Mouse (Mus musculus): Measurements from ENCODE around the gene Hnrnpc. TPM values are rescaled to one million over a fixed set of nuclear protein-coding genes. Genes with fewer than 3 reads are reported as not detected.
"Not testable (repeated sequence)": the region's sequence is repeated elsewhere in the genome, so short reads cannot be mapped to it uniquely, and the experiment has no call there.

Hnrnpc gene
- polyA plus RNA-seq, 1 experiment from 2014 or later: 659 TPM

- Histone ChIP-seq H3K4me1 (ENCODE audit: insufficient read depth, low read length) (no peaks in the 10 kb centered on the region), H3K27ac (ENCODE audit: low read length) (no peak overlapping the region), H3K9ac (replicated peaks; ENCODE audit: low read length) (no peak overlapping the region), H3K4me2 (replicated peaks; ENCODE audit: low read depth, low read length) (no peak overlapping the region), H3K9me3 (ENCODE audit: low read length) (no peaks in the 10 kb centered on the region), H3K36me3 (ENCODE audit: insufficient read depth, low read length) (peaks cover 42% of the 10 kb centered on the region), H3K27me3 (ENCODE audit: insufficient read depth, low read length) (no peaks in the 10 kb centered on the region), H3K4me3 (ENCODE audit: low read length) (no peak overlapping the region)
- no peak for ATAC-seq (ENCODE audit: low FRiP score, low TSS enrichment)
These were observed 20.7 kb downstream of the Hnrnpc start for GRCm38 (mm10) chr14:52083083-52083482.

DNA sequence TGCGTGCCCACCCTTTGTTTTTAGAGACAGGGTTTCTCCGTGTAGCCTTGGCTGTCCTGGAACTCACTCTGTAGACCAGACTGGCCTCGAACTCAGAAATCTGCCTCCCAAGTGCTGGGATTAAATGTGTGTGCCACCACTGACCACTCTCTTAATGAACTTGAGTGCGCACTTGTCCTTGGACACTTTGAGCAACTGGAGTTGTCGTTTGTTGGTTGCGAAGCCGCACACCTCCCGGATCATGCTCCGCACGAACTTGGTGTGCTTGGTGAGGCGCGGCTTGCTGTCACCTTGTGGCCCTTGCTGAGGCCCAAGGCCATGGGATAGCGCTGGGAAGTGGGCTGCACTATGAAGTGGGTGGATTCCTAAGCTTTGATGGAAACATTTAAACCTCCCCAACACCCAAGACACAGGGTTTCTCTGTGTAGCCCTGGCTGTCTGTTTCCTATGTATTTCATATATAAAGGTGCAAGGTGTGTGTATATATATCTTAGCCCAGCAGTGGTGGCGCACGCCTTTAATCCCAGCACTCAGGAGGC lies 32.2 kb downstream of the Hnrnpc start:
- Histone ChIP-seq H3K4me2 (replicated peaks; ENCODE audit: low read depth, low read length) (no peak overlapping the region), H3K9ac (replicated peaks; ENCODE audit: low read length) (no peak overlapping the region), H3K9me3 (ENCODE audit: low read length) (no peaks in the 10 kb centered on the region), H3K27ac (ENCODE audit: low read length) (no peak overlapping the region), H3K36me3 (ENCODE audit: insufficient read depth, low read length) (peaks cover 37% of the 10 kb centered on the region), H3K4me1 (ENCODE audit: insufficient read depth, low read length) (no peaks in the 10 kb centered on the region), H3K4me3 (ENCODE audit: low read length) (no peak overlapping the region), H3K27me3 (ENCODE audit: insufficient read depth, low read length) (no peaks in the 10 kb centered on the region)
- 91% methylated on average over 15 of the region's 15 CpGs for WGBS
- ATAC-seq (ENCODE audit: low FRiP score, low TSS enrichment): 0 out of 2 replicates have a peak, but pooled peaks have one; percentile 59

GRCm38 (mm10) chr14:52066135-52066534 lies 37.7 kb downstream of the Hnrnpc start:
- 54% methylated on average over 4 of the region's 4 CpGs for WGBS
- Histone ChIP-seq H3K4me1 (ENCODE audit: insufficient read depth, low read length) (no peaks in the 10 kb centered on the region), H3K4me2 (replicated peaks; ENCODE audit: low read depth, low read length) (no peak overlapping the region), H3K27ac (ENCODE audit: low read length) (no peak overlapping the region), H3K27me3 (ENCODE audit: insufficient read depth, low read length) (no peaks in the 10 kb centered on the region), H3K9me3 (ENCODE audit: low read length) (no peaks in the 10 kb centered on the region), H3K36me3 (ENCODE audit: insufficient read depth, low read length) (peaks cover 2% of the 10 kb centered on the region), H3K4me3 (ENCODE audit: low read length) (no peak overlapping the region), H3K9ac (replicated peaks; ENCODE audit: low read length) (no peak overlapping the region)
- ATAC-seq (ENCODE audit: low FRiP score, low TSS enrichment): no peak

GRCm38 (mm10) chr14:52061798-52062197 lies 42.0 kb downstream of the Hnrnpc start:
- Histone ChIP-seq H3K9ac (replicated peaks; ENCODE audit: low read length) (no peak overlapping the region), H3K9me3 (ENCODE audit: low read length) (no peaks in the 10 kb centered on the region), H3K36me3 (ENCODE audit: insufficient read depth, low read length) (no peaks in the 10 kb centered on the region), H3K4me1 (ENCODE audit: insufficient read depth, low read length) (no peaks in the 10 kb centered on the region), H3K27me3 (ENCODE audit: insufficient read depth, low read length) (no peaks in the 10 kb centered on the region), H3K27ac (ENCODE audit: low read length) (no peak overlapping the region), H3K4me3 (ENCODE audit: low read length) (no peak overlapping the region), H3K4me2 (replicated peaks; ENCODE audit: low read depth, low read length) (no peak overlapping the region)
- 81% methylated on average over 8 of the region's 8 CpGs for WGBS
- ATAC-seq (ENCODE audit: low FRiP score, low TSS enrichment): no peak

DNA sequence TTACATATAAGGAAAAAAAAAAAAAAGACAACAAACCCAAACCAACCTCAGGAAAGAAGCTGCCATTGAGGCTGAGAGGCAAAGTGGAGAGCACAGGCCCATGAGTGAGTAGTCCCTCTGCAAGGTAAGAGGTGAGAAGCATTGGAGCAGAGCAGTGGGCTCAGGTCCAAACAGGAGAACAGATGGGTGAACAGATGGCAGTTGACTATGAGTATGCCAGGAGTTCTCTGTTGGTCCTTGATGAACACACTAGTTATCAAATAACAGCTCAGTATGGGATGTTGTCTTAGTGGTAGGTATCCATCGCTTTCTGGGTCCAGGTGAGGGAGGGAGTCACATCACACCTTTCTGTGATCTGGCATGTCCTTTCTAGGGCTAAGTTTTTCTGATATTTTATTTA lies 43.0 kb downstream of the Hnrnpc start:
- Histone ChIP-seq H3K9ac (replicated peaks; ENCODE audit: low read length) (no peak overlapping the region), H3K27me3 (ENCODE audit: insufficient read depth, low read length) (no peaks in the 10 kb centered on the region), H3K4me3 (ENCODE audit: low read length) (no peak overlapping the region), H3K4me2 (replicated peaks; ENCODE audit: low read depth, low read length) (no peak overlapping the region), H3K4me1 (ENCODE audit: insufficient read depth, low read length) (no peaks in the 10 kb centered on the region), H3K36me3 (ENCODE audit: insufficient read depth, low read length) (no peaks in the 10 kb centered on the region), H3K27ac (ENCODE audit: low read length) (no peak overlapping the region), H3K9me3 (ENCODE audit: low read length) (no peaks in the 10 kb centered on the region)
- no peak for ATAC-seq (ENCODE audit: low FRiP score, low TSS enrichment)
- 88% methylated on average over 1 of the region's 1 CpGs for WGBS

- Histone ChIP-seq H3K4me1 (ENCODE audit: insufficient read depth, low read length) (no peaks in the 10 kb centered on the region), H3K9ac (replicated peaks; ENCODE audit: low read length) (no peak overlapping the region), H3K27ac (ENCODE audit: low read length) (no peak overlapping the region), H3K9me3 (ENCODE audit: low read length) (no peaks in the 10 kb centered on the region), H3K27me3 (ENCODE audit: insufficient read depth, low read length) (no peaks in the 10 kb centered on the region), H3K4me3 (ENCODE audit: low read length) (no peak overlapping the region), H3K36me3 (ENCODE audit: insufficient read depth, low read length) (no peaks in the 10 kb centered on the region), H3K4me2 (replicated peaks; ENCODE audit: low read depth, low read length) (no peak overlapping the region)
- WGBS: 58% methylated on average over 4 of the region's 4 CpGs
- no peak for ATAC-seq (ENCODE audit: low FRiP score, low TSS enrichment)
These were observed 43.8 kb downstream of the Hnrnpc start for GRCm38 (mm10) chr14:52059982-52060381.

DNA sequence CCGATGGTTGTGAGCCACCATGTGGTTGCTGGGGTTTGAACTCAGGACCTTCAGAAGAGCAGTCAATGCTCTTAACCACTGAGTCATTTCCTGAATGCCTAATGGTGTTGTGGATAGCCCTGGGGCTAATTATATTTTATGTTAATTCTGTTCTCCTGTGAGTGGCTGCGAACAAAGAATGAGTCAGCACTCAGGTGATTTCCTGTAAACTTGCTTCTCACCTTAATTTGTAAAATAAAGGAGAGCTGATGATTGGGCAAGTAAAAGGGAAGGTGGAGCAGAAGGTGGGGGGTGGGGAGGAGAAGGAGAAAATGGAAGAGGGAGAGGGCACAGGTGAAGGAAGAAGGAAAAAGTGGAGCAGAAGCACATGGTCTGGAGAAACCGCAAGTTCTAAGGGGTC lies 51.1 kb downstream of the Hnrnpc start:
- H3K36me3 ChIP-seq (ENCODE audit: insufficient read depth, low read length); H3K27me3 ChIP-seq (ENCODE audit: insufficient read depth, low read length); H3K9me3 ChIP-seq (ENCODE audit: low read length); H3K27ac ChIP-seq (ENCODE audit: low read length); H3K4me2 ChIP-seq (replicated peaks; ENCODE audit: low read depth, low read length); H3K9ac ChIP-seq (replicated peaks; ENCODE audit: low read length); H3K4me3 ChIP-seq (ENCODE audit: low read length); H3K4me1 ChIP-seq (ENCODE audit: insufficient read depth, low read length); ATAC-seq (ENCODE audit: low FRiP score, low TSS enrichment): not testable (repeated sequence)
- 88% methylated on average over 3 of the region's 3 CpGs for WGBS

DNA sequence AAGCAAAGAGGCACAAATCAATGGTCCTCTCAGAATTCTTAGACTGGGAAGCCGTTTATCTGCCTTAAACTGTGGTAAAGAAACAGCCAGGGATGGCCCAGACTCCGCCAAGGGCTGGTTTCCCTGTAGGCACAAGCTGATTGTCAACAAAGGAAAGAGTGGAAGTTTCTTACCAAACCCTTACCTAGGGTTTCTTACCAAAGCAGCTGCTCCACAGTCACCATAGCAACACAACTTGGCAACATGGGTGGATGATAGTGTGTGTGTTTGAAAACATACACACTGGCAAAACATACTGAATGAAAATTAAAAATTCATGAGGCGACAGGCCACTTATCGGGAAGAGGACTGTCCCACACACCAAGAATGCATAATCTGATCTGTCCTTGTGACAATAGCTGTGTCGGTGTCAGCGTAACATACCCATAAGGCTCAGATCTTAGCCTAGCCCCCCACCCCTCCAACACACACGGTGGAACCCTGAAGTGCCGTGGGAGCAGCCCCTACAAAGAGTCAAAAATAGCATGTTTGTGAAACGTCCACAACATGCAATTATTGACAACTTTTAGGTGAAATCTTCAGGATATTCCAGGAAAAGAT lies 57.8 kb downstream of the Hnrnpc start:
- no peak for ATAC-seq (ENCODE audit: low FRiP score, low TSS enrichment)
- Histone ChIP-seq H3K4me2 (replicated peaks; ENCODE audit: low read depth, low read length) (no peak overlapping the region), H3K27ac (ENCODE audit: low read length) (no peak overlapping the region), H3K36me3 (ENCODE audit: insufficient read depth, low read length) (no peaks in the 10 kb centered on the region), H3K27me3 (ENCODE audit: insufficient read depth, low read length) (no peaks in the 10 kb centered on the region), H3K9me3 (ENCODE audit: low read length) (no peaks in the 10 kb centered on the region), H3K4me1 (ENCODE audit: insufficient read depth, low read length) (no peaks in the 10 kb centered on the region), H3K9ac (replicated peaks; ENCODE audit: low read length) (no peak overlapping the region), H3K4me3 (ENCODE audit: low read length) (no peak overlapping the region)
- 85% methylated on average over 9 of the region's 9 CpGs for WGBS

GRCm38 (mm10) chr14:52044901-52045678 lies 58.7 kb downstream of the Hnrnpc start:
- H3K9ac ChIP-seq (replicated peaks; ENCODE audit: low read length): no peak overlapping the region
- H3K4me3 ChIP-seq (ENCODE audit: low read length): no peak overlapping the region
- WGBS: 9% methylated on average over 8 of the region's 8 CpGs
- peak; percentile 75; the same call in 1 of the 2 replicates for ATAC-seq (ENCODE audit: low FRiP score, low TSS enrichment)
- no peaks in the 10 kb centered on the region for H3K9me3 ChIP-seq (ENCODE audit: low read length)
- H3K4me1 ChIP-seq (ENCODE audit: insufficient read depth, low read length): no peaks in the 10 kb centered on the region
- no peaks in the 10 kb centered on the region for H3K36me3 ChIP-seq (ENCODE audit: insufficient read depth, low read length)
- no peaks in the 10 kb centered on the region for H3K27me3 ChIP-seq (ENCODE audit: insufficient read depth, low read length)
- H3K27ac ChIP-seq (ENCODE audit: low read length): no peak overlapping the region
- no peak overlapping the region for H3K4me2 ChIP-seq (replicated peaks; ENCODE audit: low read depth, low read length)

GRCm38 (mm10) chr14:52043446-52043845 lies 60.4 kb downstream of the Hnrnpc start:
- WGBS: 74% methylated on average over 6 of the region's 6 CpGs

More at GRCm38 (mm10) chr14:52043446-52043845, 60.4 kb downstream of the Hnrnpc start:
- Histone ChIP-seq H3K4me3 (ENCODE audit: low read length) (no peak overlapping the region), H3K4me1 (ENCODE audit: insufficient read depth, low read length) (no peaks in the 10 kb centered on the region), H3K9ac (replicated peaks; ENCODE audit: low read length) (no peak overlapping the region), H3K27ac (ENCODE audit: low read length) (no peak overlapping the region), H3K36me3 (ENCODE audit: insufficient read depth, low read length) (no peaks in the 10 kb centered on the region), H3K9me3 (ENCODE audit: low read length) (no peaks in the 10 kb centered on the region), H3K27me3 (ENCODE audit: insufficient read depth, low read length) (no peaks in the 10 kb centered on the region), H3K4me2 (replicated peaks; ENCODE audit: low read depth, low read length) (no peak overlapping the region)
- no peak for ATAC-seq (ENCODE audit: low FRiP score, low TSS enrichment)

Measured in kidney, embryonic 16.5 days (tissue).